Mouse (Mus musculus) midbrain, embryonic 14.5 days (tissue): ENCODE measurements at regions not wholly inside any gene's neighbourhood (a gene's known extent, or its start where the extent isn't known, plus 50 kb on each side); places are given as distances from the start of the nearest gene placed in this dataset.
A peak's percentile ranks its signal among the peaks of the same experiment; 100 is the strongest.

ENCODE experiments used
- ATAC-seq: fragments of 200-750 bp; cut with Nextera tagmentation; 2 replicates; pipeline ENCODE4 v1.8.0; 2017; ENCODE audit warnings: moderate number of reproducible peaks, moderate library complexity; ENCODE audit not compliant: low FRiP score, low TSS enrichment
- DNase-seq: peaks from one replicate; pipeline ENCODE4 v3.0.0-alpha.2; 2015
- H3K27ac ChIP-seq: fragments of 300-500 bp; sonication (generic); replicated peaks from 2 replicates; pipeline ENCODE4 v1.5.1; 2014; ENCODE audit warnings: mild to moderate bottlenecking, low read depth, low read length, moderate library complexity
- H3K27me3 ChIP-seq: fragments of 300-500 bp; sonication (generic); 2 replicates; pipeline ENCODE4 v1.6.1; 2014; ENCODE audit warnings: low read length, control low read depth, mixed read lengths; ENCODE audit not compliant: control insufficient read depth, insufficient read depth
- H3K36me3 ChIP-seq: fragments of 300-500 bp; sonication (generic); 2 replicates; pipeline ENCODE4 v1.6.1; 2014; ENCODE audit warnings: low read length, control low read depth; ENCODE audit not compliant: control insufficient read depth, insufficient read depth
- H3K4me1 ChIP-seq: fragments of 300-500 bp; sonication (generic); 2 replicates; pipeline ENCODE4 v1.6.1; 2014; ENCODE audit warnings: mild to moderate bottlenecking, antibody characterized with exemption, low read length, control low read depth; ENCODE audit not compliant: control insufficient read depth, insufficient read depth
- H3K4me2 ChIP-seq: fragments of 300-500 bp; sonication (generic); 2 replicates; pipeline ENCODE4 v1.6.1; 2014; ENCODE audit warnings: mild to moderate bottlenecking, low read length, moderate library complexity
- H3K4me3 ChIP-seq: fragments of 300-500 bp; sonication (generic); replicated peaks from 2 replicates; pipeline ENCODE4 v1.5.1; 2014; ENCODE audit warnings: low read depth, low read length
- H3K9ac ChIP-seq: fragments of 300-500 bp; sonication (generic); replicated peaks from 2 replicates; pipeline ENCODE4 v1.6.1; 2014; ENCODE audit warnings: mild to moderate bottlenecking, low read length, moderate library complexity
- H3K9me3 ChIP-seq: fragments of 300-500 bp; sonication (generic); 2 replicates; pipeline ENCODE4 v1.6.1; 2016; ENCODE audit warnings: low read length, control low read depth, mixed read lengths; ENCODE audit not compliant: control insufficient read depth
- WGBS: fragments of 180-500 bp; shearing (Covaris S2); extraction: QIAGEN DNeasy Blood & Tissue Kit; methylation state at CpG from one replicate; pipeline ENCODE4 v1.1.7; 2014; 5-methylcytosine and 5-hydroxymethylcytosine counted together

GRCm38 (mm10) chr6:9498921-9499320 lies 550.7 kb downstream of the Nxph1 start:
- no peak overlapping the region for H3K27ac ChIP-seq
- H3K4me2 ChIP-seq: no peak overlapping the region

DNA sequence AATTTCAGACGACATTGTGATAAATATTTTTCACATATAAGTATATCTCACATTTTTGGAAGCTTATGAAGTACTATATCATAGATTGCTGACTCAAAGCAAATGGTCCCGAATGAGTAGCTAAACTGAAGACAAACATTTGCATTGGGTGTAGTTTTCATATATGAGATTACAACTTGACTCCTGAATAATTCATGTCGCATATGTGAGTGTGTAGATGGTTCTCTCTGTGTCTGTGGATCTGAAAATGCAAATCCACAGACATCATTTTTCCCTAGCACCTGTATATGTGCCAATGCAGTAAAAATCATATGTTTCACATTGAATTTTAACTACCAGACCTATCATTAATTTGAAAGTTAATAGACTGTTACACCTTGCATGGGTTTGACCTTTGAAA lies 586.2 kb downstream of the Nxph1 start:
- H3K27me3 ChIP-seq: no peaks in the 10 kb centered on the region
- no peaks in the 10 kb centered on the region for H3K4me1 ChIP-seq
- no peak overlapping the region for H3K9ac ChIP-seq
- DNase-seq (peak; percentile 15), ATAC-seq (no peak)
- H3K36me3 ChIP-seq: no peaks in the 10 kb centered on the region
- no peak overlapping the region for H3K4me2 ChIP-seq
- no peak overlapping the region for H3K27ac ChIP-seq
- WGBS: 78% methylated on average over 3 of the region's 3 CpGs
- no peak overlapping the region for H3K4me3 ChIP-seq
- H3K9me3 ChIP-seq: no peaks in the 10 kb centered on the region

More at GRCm38 (mm10) chr6:9498921-9499320, 550.7 kb downstream of the Nxph1 start:
- Histone ChIP-seq H3K36me3 (no peaks in the 10 kb centered on the region), H3K9me3 (no peaks in the 10 kb centered on the region), H3K4me1 (no peaks in the 10 kb centered on the region), H3K4me3 (no peak overlapping the region), H3K27me3 (no peaks in the 10 kb centered on the region), H3K9ac (no peak overlapping the region)
- ATAC-seq (no peak), DNase-seq (no peak)

DNA sequence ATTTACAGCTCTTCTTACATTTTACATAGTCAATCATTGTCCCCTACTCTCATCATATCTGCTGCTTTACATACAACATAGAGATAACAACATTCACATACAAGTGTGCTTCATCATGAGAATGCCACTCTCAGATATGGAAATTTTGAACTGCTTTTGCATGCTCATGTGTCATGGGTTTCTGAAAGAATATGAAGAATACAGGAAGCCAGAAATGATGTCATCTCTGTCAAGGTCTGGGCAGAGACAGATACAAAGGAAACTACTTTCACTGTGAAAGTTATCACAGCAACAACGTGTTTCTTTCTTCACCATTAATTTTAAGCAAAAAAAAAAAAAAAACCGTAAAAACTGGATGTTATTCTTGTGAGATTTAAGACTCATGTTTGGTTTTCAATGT lies 590.5 kb downstream of the Nxph1 start:
- WGBS: 73% methylated on average over 2 of the region's 2 CpGs
- no peak overlapping the region for H3K4me2 ChIP-seq
- H3K36me3 ChIP-seq: no peaks in the 10 kb centered on the region
- no peak overlapping the region for H3K4me3 ChIP-seq
- ATAC-seq: no peak
- H3K27me3 ChIP-seq: no peaks in the 10 kb centered on the region
- no peak overlapping the region for H3K27ac ChIP-seq
- H3K4me1 ChIP-seq: no peaks in the 10 kb centered on the region
- H3K9ac ChIP-seq: no peak overlapping the region
- no peaks in the 10 kb centered on the region for H3K9me3 ChIP-seq
- DNase-seq: no peak

DNA sequence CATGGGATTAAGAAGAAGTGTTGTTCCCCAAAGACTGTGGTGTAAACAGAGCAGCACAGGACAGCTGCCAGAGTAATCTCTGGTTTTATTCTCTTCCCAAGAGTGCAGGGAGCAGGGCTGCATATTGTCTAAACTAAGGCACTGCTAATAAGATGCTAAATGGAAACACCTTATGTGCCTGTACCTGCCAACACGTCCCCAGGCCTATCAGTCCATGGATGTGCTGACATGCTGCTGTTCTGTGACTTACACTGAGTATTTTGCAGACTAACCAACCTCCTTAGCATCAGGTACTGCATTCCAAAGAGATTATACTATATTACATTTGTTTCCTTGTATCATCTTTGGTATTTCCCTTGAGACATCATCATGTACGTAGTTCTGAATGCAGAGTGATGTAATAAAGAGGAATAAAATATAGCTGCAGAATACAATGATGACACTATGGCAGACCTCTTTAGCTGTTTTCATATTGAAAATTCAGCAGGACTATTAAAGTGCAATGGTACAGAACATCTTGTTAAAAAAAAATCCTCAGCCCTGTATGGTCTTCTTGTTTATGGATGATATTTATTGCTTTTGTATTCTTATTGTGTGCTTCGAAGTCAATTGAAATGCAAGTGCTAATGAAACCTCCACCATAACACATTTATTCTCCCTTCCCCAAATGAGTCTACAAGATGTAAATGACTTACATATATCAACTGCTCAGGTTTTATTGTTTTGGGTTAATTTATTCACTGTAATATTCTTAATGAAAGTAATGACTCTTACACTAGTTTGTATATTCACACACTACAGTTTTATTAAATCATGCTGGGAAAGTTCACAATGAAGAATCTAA lies 602.1 kb downstream of the Nxph1 start:
- ATAC-seq: no peak

DNA sequence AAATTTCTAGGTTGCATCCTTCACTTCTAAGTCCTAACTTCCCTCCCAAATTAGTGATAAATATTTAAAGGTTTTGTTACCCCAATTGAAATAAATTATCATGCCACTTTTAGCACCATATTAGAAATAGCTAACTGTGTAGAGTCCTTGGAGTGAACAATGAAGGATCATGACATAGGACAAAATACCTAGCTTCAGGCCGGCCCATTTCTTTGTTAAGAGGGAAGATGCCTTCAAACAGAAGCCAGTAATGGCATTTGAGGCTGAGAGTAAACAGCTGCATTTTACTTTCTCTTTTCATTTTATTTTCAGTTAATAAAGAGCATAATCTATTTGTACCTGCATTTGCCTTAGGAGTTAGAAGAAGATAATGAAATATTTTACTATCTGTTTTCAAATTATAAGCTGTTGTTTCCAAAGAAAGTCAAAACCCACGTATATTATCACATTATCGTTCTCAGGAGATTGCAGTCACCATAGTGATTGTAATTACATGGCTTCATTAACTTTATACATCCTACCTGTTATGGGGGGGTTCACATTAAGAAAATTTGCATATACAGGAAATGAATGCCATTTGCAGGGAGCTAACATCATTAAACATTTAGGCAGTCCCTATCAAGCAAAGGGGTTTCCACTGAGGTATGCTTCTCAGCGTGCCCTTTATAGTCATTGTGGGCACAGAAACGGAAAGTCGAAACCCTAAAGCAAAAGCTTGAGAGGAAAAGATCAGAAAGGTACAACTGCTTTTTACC lies 615.2 kb downstream of the Nxph1 start:
- Histone ChIP-seq H3K27me3 (no peaks in the 10 kb centered on the region), H3K4me1 (no peaks in the 10 kb centered on the region), H3K4me3 (no peak overlapping the region), H3K9me3 (no peaks in the 10 kb centered on the region), H3K9ac (no peak overlapping the region), H3K36me3 (no peaks in the 10 kb centered on the region), H3K27ac (no peak overlapping the region), H3K4me2 (no peak overlapping the region)
- WGBS: 84% methylated on average over 6 of the region's 6 CpGs
- no peak for DNase-seq
- no peak for ATAC-seq

More for the DNA sequence above, 602.1 kb downstream of the Nxph1 start:
- Histone ChIP-seq H3K27me3 (no peaks in the 10 kb centered on the region), H3K4me3 (no peak overlapping the region), H3K4me2 (no peak overlapping the region), H3K27ac (no peak overlapping the region), H3K9ac (no peak overlapping the region), H3K9me3 (no peaks in the 10 kb centered on the region), H3K36me3 (no peaks in the 10 kb centered on the region), H3K4me1 (no peaks in the 10 kb centered on the region)
- WGBS: 74% methylated on average over 3 of the region's 3 CpGs
- no peak for DNase-seq

- Histone ChIP-seq H3K27me3 (no peaks in the 10 kb centered on the region), H3K4me1 (no peaks in the 10 kb centered on the region), H3K9me3 (no peaks in the 10 kb centered on the region), H3K4me3 (no peak overlapping the region), H3K27ac (peak overlapping the region; percentile 46; the same call in 1 of the 2 replicates), H3K36me3 (no peaks in the 10 kb centered on the region), H3K9ac (no peak overlapping the region), H3K4me2 (no peak overlapping the region)
- 17% methylated on average over 4 of the region's 4 CpGs for WGBS
- ATAC-seq (peak; percentile 43; the same call in 1 of the 2 replicates), DNase-seq (peak; percentile 32)
Observed at GRCm38 (mm10) chr6:9571787-9572186, 623.6 kb downstream of the Nxph1 start.

- Histone ChIP-seq H3K27ac (no peak overlapping the region), H3K36me3 (no peaks in the 10 kb centered on the region), H3K4me3 (no peak overlapping the region), H3K4me2 (no peak overlapping the region), H3K9ac (no peak overlapping the region), H3K9me3 (no peaks in the 10 kb centered on the region), H3K4me1 (no peaks in the 10 kb centered on the region), H3K27me3 (no peaks in the 10 kb centered on the region)
- DNase-seq (no peak), ATAC-seq (no peak)
- WGBS: 70% methylated on average over 1 of the region's 1 CpGs
Observed at GRCm38 (mm10) chr6:9593391-9593790, 645.2 kb downstream of the Nxph1 start.

DNA sequence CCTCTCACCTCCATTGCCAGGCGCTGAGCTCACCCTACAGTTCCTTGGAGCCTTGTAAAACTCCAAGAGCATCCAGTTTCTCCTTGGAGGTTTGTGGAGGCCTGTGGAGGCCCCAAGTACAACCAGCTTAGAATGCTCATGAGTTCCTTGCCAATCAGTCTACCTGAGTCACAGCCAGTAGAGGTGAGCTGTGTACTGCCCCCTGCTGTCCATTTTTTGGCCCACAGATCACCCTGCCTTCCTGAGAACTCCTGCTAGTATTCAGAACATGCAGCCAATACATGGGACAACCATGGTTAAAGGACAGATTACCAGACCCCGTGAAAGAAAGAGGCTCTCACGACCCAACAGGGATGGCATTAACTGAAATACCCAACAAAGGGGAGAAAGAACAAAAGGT lies 651.2 kb downstream of the Nxph1 start:
- ATAC-seq: no peak
- no peak overlapping the region for H3K4me2 ChIP-seq
- H3K9ac ChIP-seq: no peak overlapping the region
- H3K4me3 ChIP-seq: no peak overlapping the region
- H3K36me3 ChIP-seq: no peaks in the 10 kb centered on the region
- DNase-seq: no peak
- WGBS: 83% methylated on average over 3 of the region's 3 CpGs
- no peak overlapping the region for H3K27ac ChIP-seq
- no peaks in the 10 kb centered on the region for H3K4me1 ChIP-seq
- no peaks in the 10 kb centered on the region for H3K27me3 ChIP-seq
- 0 out of 2 replicates have a peak, but pooled peaks cover 3% of the 10 kb centered on the region for H3K9me3 ChIP-seq
